Mouse (Mus musculus): ENCODE measurements around the gene Chd3.

- peak; percentile 70; the same call in 1 of the 2 replicates for TF ChIP-seq EP300 (IDR thresholded peaks at IDR 0.05; ENCODE audit: insufficient read depth, low read depth, low read length)
- peak; percentile 89 for TF ChIP-seq POLR2A (IDR thresholded peaks at IDR 0.05; ENCODE audit: insufficient read depth, low read length)
- TF ChIP-seq CTCF (IDR thresholded peaks at IDR 0.05; ENCODE audit: low read depth, low read length) = peak; percentile 91
Measured at GRCm38 (mm10) chr11:69401210-69401637, 32.0 kb upstream of the Chd3 start.

Measured in ES-Bruce4 (cell line).